Mouse (Mus musculus) brown adipose tissue, adult 24 weeks (tissue): Measurements from ENCODE around the gene Fkbp15. TPM values are rescaled to one million over a fixed set of nuclear protein-coding genes. Genes with fewer than 3 reads are reported as not detected.
A peak's percentile ranks its signal among the peaks of the same experiment; 100 is the strongest.

Experiments used
- H3K27ac ChIP-seq: fragments of 200-500 bp; replicated peaks from 2 replicates; pipeline ENCODE4 v1.5.1; 2012; ENCODE audit warnings: low read depth, mild to moderate bottlenecking, low read length
- H3K4me1 ChIP-seq: fragments of 200-500 bp; 2 replicates; pipeline ENCODE4 v1.6.1; 2012; ENCODE audit warnings: low read length, mixed read lengths; ENCODE audit not compliant: control insufficient read depth, insufficient read depth, insufficient read length
- H3K4me3 ChIP-seq: fragments of 200-500 bp; 2 replicates; pipeline ENCODE4 v1.5.1; 2012; ENCODE audit warnings: low read depth, mild to moderate bottlenecking, low read length, moderate library complexity; ENCODE audit not compliant: insufficient read depth
- polyA plus RNA-seq: library from polyadenylated mRNA; stranded (reverse); fragments of >200 nt; gene quantifications from 2 replicates; pipeline ENCODE4 v1.2.4, GENCODE M21; 2012; ENCODE audit not compliant: missing spikeins, insufficient read depth, insufficient read length

The Fkbp15 gene
- 13.0 and 13.5 TPM in 2 replicates for polyA plus RNA-seq

GRCm38 (mm10) chr4:62360088-62360804, at the start of gene Fkbp15, which contains the start of gene Slc31a1:
Gene Fkbp15, minus strand, starts transcription at chr4:62360548.
Gene Slc31a1, plus strand, starts transcription at chr4:62360727.
- H3K27ac ChIP-seq: peak within 1 kb of the TSS; percentile 75
- peak within 1 kb of the TSS; percentile 83 for H3K4me3 ChIP-seq
- H3K4me1 ChIP-seq: 0 out of 2 replicates have a peak, but pooled peaks cover 3% of the 10 kb centered on the region

GRCm38 (mm10) chr4:62409615-62410014, 49.3 kb upstream of the Fkbp15 start:
- Histone ChIP-seq H3K4me1 (peaks cover 12% of the 10 kb centered on the region), H3K27ac (peak overlapping the region; percentile 89), H3K4me3 (peak overlapping the region; percentile 93)

GRCm38 (mm10) chr4:62408601-62409282, 48.4 kb upstream of the Fkbp15 start, which contains the start of the genes Cdc26 and Prpf4:
Gene Cdc26, minus strand, starts transcription at chr4:62408642.
Gene Prpf4, plus strand, starts transcription at chr4:62408797.
- H3K4me1 ChIP-seq: peaks cover 13% of the 10 kb centered on the region
- peak within 1 kb of the TSS; percentile 89 for H3K27ac ChIP-seq
- H3K4me3 ChIP-seq: peak within 1 kb of the TSS; percentile 93

GRCm38 (mm10) chr4:62407730-62408582, 47.6 kb upstream of the Fkbp15 start:
- Histone ChIP-seq H3K4me3 (peak overlapping the region; percentile 84), H3K27ac (peak overlapping the region; percentile 82), H3K4me1 (peaks cover 13% of the 10 kb centered on the region)

GRCm38 (mm10) chr4:62406133-62406532, 45.8 kb upstream of the Fkbp15 start:
- Histone ChIP-seq H3K4me3 (no peak overlapping the region), H3K4me1 (peaks cover 13% of the 10 kb centered on the region), H3K27ac (no peak overlapping the region)

GRCm38 (mm10) chr4:62398956-62399355, 38.6 kb upstream of the Fkbp15 start:
- no peak overlapping the region for H3K27ac ChIP-seq
- H3K4me1 ChIP-seq: no peaks in the 10 kb centered on the region; the same call in 1 of the 2 replicates
- no peak overlapping the region for H3K4me3 ChIP-seq

- H3K27ac ChIP-seq: no peak overlapping the region
- no peak overlapping the region for H3K4me3 ChIP-seq
- no peaks in the 10 kb centered on the region; the same call in 1 of the 2 replicates for H3K4me1 ChIP-seq
Observed at GRCm38 (mm10) chr4:62397616-62398365, 37.4 kb upstream of the Fkbp15 start.

- no peak overlapping the region for H3K4me3 ChIP-seq
- no peaks in the 10 kb centered on the region; the same call in 1 of the 2 replicates for H3K4me1 ChIP-seq
- no peak overlapping the region for H3K27ac ChIP-seq
Observed at GRCm38 (mm10) chr4:62395806-62396205, 35.5 kb upstream of the Fkbp15 start.

GRCm38 (mm10) chr4:62393459-62393858, 33.1 kb upstream of the Fkbp15 start:
- H3K27ac ChIP-seq: no peak overlapping the region
- H3K4me1 ChIP-seq: no peaks in the 10 kb centered on the region; the same call in 1 of the 2 replicates
- H3K4me3 ChIP-seq: no peak overlapping the region

- no peak overlapping the region for H3K27ac ChIP-seq
- no peaks in the 10 kb centered on the region; the same call in 1 of the 2 replicates for H3K4me1 ChIP-seq
Observed at GRCm38 (mm10) chr4:62391892-62392291, 31.5 kb upstream of the Fkbp15 start.

GRCm38 (mm10) chr4:62389592-62390512, 29.5 kb upstream of the Fkbp15 start:
- no peaks in the 10 kb centered on the region for H3K4me1 ChIP-seq
- H3K27ac ChIP-seq: no peak overlapping the region

More at GRCm38 (mm10) chr4:62391892-62392291, 31.5 kb upstream of the Fkbp15 start:
- H3K4me3 ChIP-seq: no peak overlapping the region

GRCm38 (mm10) chr4:62385439-62385838, 25.1 kb upstream of the Fkbp15 start:
- H3K27ac ChIP-seq: no peak overlapping the region
- H3K4me1 ChIP-seq: no peaks in the 10 kb centered on the region
- no peak overlapping the region for H3K4me3 ChIP-seq

More at GRCm38 (mm10) chr4:62389592-62390512, 29.5 kb upstream of the Fkbp15 start:
- no peak overlapping the region for H3K4me3 ChIP-seq

GRCm38 (mm10) chr4:62384159-62384558, 23.8 kb upstream of the Fkbp15 start:
- H3K27ac ChIP-seq: no peak overlapping the region
- no peaks in the 10 kb centered on the region for H3K4me1 ChIP-seq
- H3K4me3 ChIP-seq: no peak overlapping the region
